Comparison of ENCODE assay signal across 19 mouse cellular contexts in the genomic region with DNA sequence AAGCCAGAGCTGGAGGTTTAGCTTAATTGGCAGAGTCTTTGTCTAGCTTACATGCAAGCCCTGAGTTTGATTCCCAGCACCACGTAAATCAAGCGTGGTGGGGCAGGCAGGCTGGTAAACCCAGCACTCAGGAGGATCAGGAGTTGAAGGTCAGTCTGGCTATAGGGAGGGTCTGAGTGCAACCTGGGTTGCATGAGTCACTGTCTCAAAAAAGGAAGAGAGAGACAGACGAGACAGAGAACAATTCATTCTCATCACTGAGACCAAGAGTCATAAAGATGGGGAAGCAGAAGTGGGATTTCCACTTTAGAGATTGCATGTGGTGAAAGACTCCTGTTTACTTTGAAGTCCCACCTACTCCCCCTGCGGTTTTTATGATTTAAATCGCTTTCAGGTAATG. TPM values are rescaled to one million over a fixed set of nuclear protein-coding genes. Genes with fewer than 3 reads are reported as not detected.
DNase-seq lines count a peak whose midpoint lies in the region; TF ChIP-seq lines count a peak whose summit lies in the region.
"Had no signal": no experiment of that assay in that cellular context is flagged by ENCODE, and none has a peak within 500 bp of the region (broad histone marks: within the 10 kb centered on the region; RNA-seq: fewer than 3 reads in every experiment).

No protein-coding gene starts in this region.

- no peaks in the 10 kb centered on the region for H3K27me3 ChIP-seq in splenic B cell, adult 2 months (ENCODE audit: control insufficient read depth, insufficient read depth, low read length, poor library complexity, severe bottlenecking)
- no peaks in the 10 kb centered on the region for H3K27me3 ChIP-seq in embryonic facial prominence, embryonic 10.5 days (replicated peaks; ENCODE audit: low read depth, poor library complexity, severe bottlenecking)
- H3K27me3 ChIP-seq: embryonic facial prominence, embryonic 12.5 days; limb, embryonic 15.5 days; megakaryocyte, embryonic 14.5 days; midbrain, embryonic 15.5 days had no signal

- H3K27ac ChIP-seq in macrophage = peak overlapping the region; percentile 57
- no peak overlapping the region for H3K27ac ChIP-seq in embryonic facial prominence, embryonic 10.5 days (replicated peaks)
- H3K27ac ChIP-seq: embryonic facial prominence, embryonic 12.5 days; hindbrain, embryonic 10.5 days; hindbrain, postnatal 0 days; limb, embryonic 15.5 days; midbrain, embryonic 15.5 days had no signal

- no peak for TF ChIP-seq POLR2A in lung, adult 2 months (IDR thresholded peaks at IDR 0.05; ENCODE audit: borderline replicate concordance, extremely low read depth, low read depth, low read length)

- no peaks in the 10 kb centered on the region; the same call in 1 of the 2 replicates for H3K4me1 ChIP-seq in lung, adult 2 months (ENCODE audit: control insufficient read depth, insufficient read depth, low read length)
- no peaks in the 10 kb centered on the region for H3K4me1 ChIP-seq in embryonic facial prominence, embryonic 10.5 days
- H3K4me1 ChIP-seq: embryonic facial prominence, embryonic 12.5 days; hindbrain, embryonic 10.5 days; limb, embryonic 15.5 days; midbrain, embryonic 15.5 days had no signal

- H3K4me3 ChIP-seq in lung, adult 2 months (replicated peaks; ENCODE audit: extremely low read depth, low read depth, low read length) = no peak overlapping the region
- no peak overlapping the region for H3K4me3 ChIP-seq in macrophage (ENCODE audit: inconsistent target)
- no peak overlapping the region for H3K4me3 ChIP-seq in embryonic facial prominence, embryonic 10.5 days
- H3K4me3 ChIP-seq: embryonic facial prominence, embryonic 12.5 days; erythroblast, embryonic 14.5 days; hindbrain, embryonic 10.5 days; limb, embryonic 15.5 days; midbrain, embryonic 15.5 days had no signal

- 67% methylated on average over 5 of the region's 5 CpGs for WGBS in lung, adult 2 months
- WGBS in macrophage (ENCODE audit: missing documents) = 25% methylated on average over 5 of the region's 5 CpGs
- WGBS in embryonic facial prominence, embryonic 10.5 days = 85% methylated on average over 5 of the region's 5 CpGs

- H3K36me3 ChIP-seq in macrophage (ENCODE audit: inconsistent target) = no peaks in the 10 kb centered on the region
- no peaks in the 10 kb centered on the region for H3K36me3 ChIP-seq in splenic B cell, adult 2 months (ENCODE audit: control insufficient read depth, insufficient read depth, low read length, poor library complexity, severe bottlenecking)
- no peaks in the 10 kb centered on the region for H3K36me3 ChIP-seq in embryonic facial prominence, embryonic 10.5 days (replicated peaks)
- H3K36me3 ChIP-seq: embryonic facial prominence, embryonic 12.5 days; hindbrain, embryonic 10.5 days; limb, embryonic 15.5 days; midbrain, embryonic 15.5 days had no signal

- peaks cover 52% of the 10 kb centered on the region for H3K79me2 ChIP-seq in macrophage (ENCODE audit: inconsistent target)

- no peak for TF ChIP-seq CTCF in lung, adult 2 months (IDR thresholded peaks at IDR 0.05; ENCODE audit: insufficient read depth, low read length)

- peak; percentile 27 for DNase-seq in adrenal gland, adult 2 months
- DNase-seq in adrenal gland, postnatal 4 days (ENCODE audit: low spot score in 2 of 2) = no peak
- peak; percentile 26 for DNase-seq in lung, postnatal 36 days
- DNase-seq in lung, adult 2 months = no peak
- DNase-seq in splenic B cell, adult 2 months (ENCODE audit: low read depth, low spot score) = peak; percentile 25
- DNase-seq in embryonic facial prominence, embryonic 10.5 days (ENCODE audit: low spot score) = no peak
- no peak for DNase-seq in cerebellum, postnatal 14 days
- DNase-seq: cerebellum, adult 8-10 months; gastrocnemius, postnatal 25 days; kidney, adult 11 months; right cerebral cortex, adult 18-20 months had no signal

- H3K9me3 ChIP-seq in embryonic facial prominence, embryonic 10.5 days = no peaks in the 10 kb centered on the region
- H3K9me3 ChIP-seq: embryonic facial prominence, embryonic 12.5 days; hindbrain, embryonic 10.5 days; limb, embryonic 15.5 days; megakaryocyte, embryonic 14.5 days; midbrain, embryonic 15.5 days had no signal

RNA-seq across cellular contexts. Expression of gene Havcr2, which starts 6.6 kb away (rescaled TPM):
- 1 to 10 TPM; 1.6 to 2.7 TPM for total RNA-seq in adrenal gland, adult 2 months (2021)
- 0.10 and 0.18 TPM in 2 replicates for polyA plus RNA-seq in adrenal gland, adult 2 months (2012; rRNA removed)
- total RNA-seq in adrenal gland, postnatal 4 days (2021) = 1 to 10 TPM in 1 of 2 experiments, under 1 TPM in 1; 0.98 to 1.0 TPM
- 1.7 and 1.8 TPM in 2 replicates for polyA plus RNA-seq in lung, adult 2 months (2012; rRNA removed)
- 10 to 100 TPM in 11 of 26 experiments, 1 to 10 TPM in 15; 1.9 to 22.9 (median 8.8) TPM for total RNA-seq in macrophage (2018; cell fraction: chromatin; rRNA removed)
- 10 to 100 TPM; 17.1 to 35.2 (median 23.6) TPM for total RNA-seq in macrophage (2018; cell fraction: cytosol; rRNA removed)
- 10 to 100 TPM in 24 of 26 experiments, 1 to 10 TPM in 2; 4.4 to 61.1 (median 19.5) TPM for total RNA-seq in macrophage (2018; cell fraction: nucleus; rRNA removed)
- polyA plus RNA-seq in macrophage (2018) = 18.7 to 40.5 TPM (median 38.9 TPM) in 3 replicates
- polyA plus RNA-seq in embryonic facial prominence, embryonic 10.5 days (2016; fragmentation: Nextera tagmentation; extraction: Ambion mirVana) = 0.08 TPM in 1 of 2 replicates, not detected in the other
- total RNA-seq: gastrocnemius, postnatal 25 days had no signal
- polyA plus RNA-seq: erythroblast, embryonic 14.5 days had no signal

RNA-seq across cellular contexts. Expression of gene Med7, which starts 24.6 kb away (rescaled TPM):
- total RNA-seq in adrenal gland, adult 2 months (2021) = 10 to 100 TPM; 39.6 to 54.8 TPM
- polyA plus RNA-seq in adrenal gland, adult 2 months (2012; rRNA removed) = 47.1 and 55.3 TPM in 2 replicates
- total RNA-seq in adrenal gland, postnatal 4 days (2021) = 10 to 100 TPM; 39.3 to 39.7 TPM
- polyA plus RNA-seq in lung, adult 2 months (2012; rRNA removed) = 12.0 and 14.5 TPM in 2 replicates
- total RNA-seq in macrophage (2018; cell fraction: chromatin; rRNA removed) = 10 to 100 TPM; 20.7 to 69.8 (median 37.3) TPM
- 10 to 100 TPM; 22.4 to 46.9 (median 30.6) TPM for total RNA-seq in macrophage (2018; cell fraction: cytosol; rRNA removed)
- 100 to 1,000 TPM in 2 of 26 experiments, 10 to 100 TPM in 24; 30.9 to 114 (median 61.9) TPM for total RNA-seq in macrophage (2018; cell fraction: nucleus; rRNA removed)
- 27.5 to 43.6 TPM (median 39.4 TPM) in 3 replicates for polyA plus RNA-seq in macrophage (2018)
- polyA plus RNA-seq in embryonic facial prominence, embryonic 10.5 days (2016; fragmentation: Nextera tagmentation; extraction: Ambion mirVana) = 90.5 and 92.0 TPM in 2 replicates

Comparison
In these comparisons a context has a peak if more than half of its experiments do, and no peak if none do; other contexts are left out.
1. DNase-seq: peak in adrenal gland, adult 2 months (single experiment), lung, postnatal 36 days (single experiment) and splenic B cell, adult 2 months (single experiment); none in adrenal gland, postnatal 4 days (0 of 2), lung, adult 2 months (single experiment), embryonic facial prominence, embryonic 10.5 days (single experiment) and cerebellum, postnatal 14 days (0 of 2).